Mouse (Mus musculus): Measurements from ENCODE around the gene Neu3.

GRCm38 (mm10) chr7:99781385-99781784, 46.8 kb downstream of the Neu3 start:
- no peak for TF ChIP-seq CTCF (IDR thresholded peaks at IDR 0.05; ENCODE audit: extremely low read depth, insufficient read length, insufficient replicate concordance, low read depth, low read length)
- TF ChIP-seq POLR2A (IDR thresholded peaks at IDR 0.05; ENCODE audit: low read depth, low read length) = no peak
